Mouse (Mus musculus): Measurements from ENCODE around the gene Vps13d. TPM values are rescaled to one million over a fixed set of nuclear protein-coding genes. Genes with fewer than 3 reads are reported as not detected.

The Vps13d gene
- total and polyA plus RNA-seq, 3 experiments, result 9.4 to 9.8 (median 9.7) TPM

DNA sequence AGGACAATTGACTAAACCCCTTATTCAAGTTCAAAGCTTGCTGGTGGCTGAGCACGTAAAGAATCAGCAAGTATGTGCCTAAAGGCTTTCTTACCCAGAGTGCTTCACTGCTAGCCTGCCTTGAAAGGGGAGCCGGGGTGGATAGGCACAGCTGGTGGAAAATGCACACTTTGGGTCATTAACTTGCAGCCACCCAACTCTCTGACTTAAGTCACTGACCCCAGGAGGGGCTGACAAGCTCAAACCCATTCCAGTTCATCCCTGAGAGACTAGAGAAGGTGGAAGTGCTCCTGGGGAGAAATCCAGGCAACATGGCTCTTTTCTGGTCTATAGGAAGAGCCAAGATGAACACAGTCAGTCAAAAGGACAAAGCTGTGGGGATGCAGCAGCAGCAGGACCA lies 219.3 kb downstream of the Vps13d start:
- Histone ChIP-seq H3K9ac (ENCODE audit: insufficient read depth, low read depth) (no peak overlapping the region), H3K4me3 (replicated peaks in 1 of 3; ENCODE audit: low read depth in 2 of 3, low read length in 2 of 3, poor library complexity in 1 of 3) (no peak overlapping the region), H3K4me1 (ENCODE audit: control insufficient read depth in 1 of 2, insufficient read depth in 2 of 2) (peaks cover 48 to 93% of the 10 kb centered on the region in 2 experiments), H3K9me3 (replicated peaks; ENCODE audit: low read length) (no peaks in the 10 kb centered on the region), H3K27me3 (replicated peaks) (no peaks in the 10 kb centered on the region), H3K4me2 (ENCODE audit: insufficient read depth, low read depth, poor library complexity, severe bottlenecking) (no peak overlapping the region), H3K79me2 (replicated peaks; ENCODE audit: control insufficient read depth, extremely low read depth, insufficient read depth, poor library complexity, severe bottlenecking) (no peaks in the 10 kb centered on the region), H3K36me3 (replicated peaks in 1 of 2; ENCODE audit: control insufficient read depth in 1 of 2, insufficient read depth in 1 of 2, low read length in 1 of 2) (peaks cover 0 to 26% of the 10 kb centered on the region in 2 experiments), H3K27ac (ENCODE audit: insufficient read depth, low read depth) (no peak overlapping the region)
- no peak for TF ChIP-seq ZC3H11A (IDR thresholded peaks at IDR 0.05; ENCODE audit: low read depth, low read length)
- TF ChIP-seq HCFC1 (IDR thresholded peaks at IDR 0.05; ENCODE audit: low read depth, low read length), result no peak
- TF ChIP-seq CHD2 (IDR thresholded peaks at IDR 0.05; ENCODE audit: low read length), result no peak
- TF ChIP-seq JUND (conservative IDR thresholded peaks at IDR 0.05; ENCODE audit: low read depth, low read length), result no peak
- TF ChIP-seq ETS1 (conservative IDR thresholded peaks at IDR 0.05; ENCODE audit: low read depth, low read length), result no peak
- no peak for TF ChIP-seq CHD1 (IDR thresholded peaks at IDR 0.05; ENCODE audit: low read depth, low read length)
- TF ChIP-seq MAX (IDR thresholded peaks at IDR 0.05; ENCODE audit: low read length), result no peak
- TF ChIP-seq NRF1 (IDR thresholded peaks at IDR 0.05; ENCODE audit: low read depth, low read length), result no peak
- no peak for TF ChIP-seq SIN3A (IDR thresholded peaks at IDR 0.05; ENCODE audit: low read length)
- TF ChIP-seq NELFE (IDR thresholded peaks at IDR 0.05; ENCODE audit: low read depth, low read length), result no peak
- TF ChIP-seq TBP (conservative IDR thresholded peaks at IDR 0.05; ENCODE audit: low read depth, low read length), result no peak
- no peak for TF ChIP-seq JUN (IDR thresholded peaks at IDR 0.05; ENCODE audit: insufficient read depth, low read depth, low read length)
- TF ChIP-seq EP300 (IDR thresholded peaks at IDR 0.05; ENCODE audit: low read length), result no peak
- TF ChIP-seq PAX5 (IDR thresholded peaks at IDR 0.05; ENCODE audit: low read length), result no peak
- no peak for TF ChIP-seq UBTF (IDR thresholded peaks at IDR 0.05; ENCODE audit: low read depth, low read length)
- TF ChIP-seq USF2 (conservative IDR thresholded peaks at IDR 0.05; ENCODE audit: low read depth, low read length), result no peak
- TF ChIP-seq POLR2A (IDR thresholded peaks at IDR 0.05; ENCODE audit: low read depth, low read length), result no peak
- no peak for TF ChIP-seq TCF12 (IDR thresholded peaks at IDR 0.05; ENCODE audit: low read depth, low read length)
- no peak for DNase-seq (ENCODE audit: extremely low read depth)
- in situ Hi-C loops (cut with MboI; ENCODE audit: low pct_ligation_motif_present, low pct_unique_long_range_greater_than_20kb, low sequenced_read_pairs) (no loop called here), dilution Hi-C loops (cut with MboI; ENCODE audit: extremely low pct_ligation_motif_present, extremely low pct_unique_long_range_greater_than_20kb, low sequenced_read_pairs) (loop anchor here (25.0 kb wide), 1 partner anchor 88 kb away; the partner anchor contains the start of gene Dhrs3)

DNA sequence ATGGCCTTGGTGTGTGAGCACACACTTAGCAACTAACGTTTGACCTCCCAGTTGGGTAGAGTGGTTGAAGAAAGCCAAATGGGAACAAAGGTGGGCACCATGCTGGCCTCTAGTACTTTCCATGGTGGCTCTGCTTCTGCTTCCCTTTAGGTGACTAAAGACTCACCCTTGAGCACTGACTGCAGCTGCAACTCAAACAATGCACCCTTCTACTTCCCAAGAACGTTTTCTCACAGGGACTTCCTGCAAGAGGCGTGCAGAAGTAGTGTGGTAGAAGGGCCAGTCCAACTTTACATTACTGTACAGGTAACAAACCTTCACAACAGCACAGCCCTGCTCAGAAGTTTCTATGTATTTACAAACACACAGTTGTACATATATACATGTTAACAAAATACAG lies 220.3 kb downstream of the Vps13d start:
- TF ChIP-seq KAT2A (IDR thresholded peaks at IDR 0.05; ENCODE audit: insufficient replicate concordance, low read length) (no peak), NRF1 (IDR thresholded peaks at IDR 0.05; ENCODE audit: low read depth, low read length) (no peak), NELFE (IDR thresholded peaks at IDR 0.05; ENCODE audit: low read depth, low read length) (no peak), JUN (IDR thresholded peaks at IDR 0.05; ENCODE audit: insufficient read depth, low read depth, low read length) (no peak), POLR2AphosphoS2 (IDR thresholded peaks at IDR 0.05; ENCODE audit: low read depth, low read length) (no peak), PAX5 (IDR thresholded peaks at IDR 0.05; ENCODE audit: low read length) (no peak), UBTF (IDR thresholded peaks at IDR 0.05; ENCODE audit: low read depth, low read length) (no peak), TBP (conservative IDR thresholded peaks at IDR 0.05; ENCODE audit: low read depth, low read length) (no peak), GABPA (IDR thresholded peaks at IDR 0.05; ENCODE audit: insufficient replicate concordance, low read depth, low read length) (no peak), MYC (IDR thresholded peaks at IDR 0.05; ENCODE audit: low read depth, low read length) (no peak), RAD21 (IDR thresholded peaks at IDR 0.05; ENCODE audit: low read depth, low read length) (no peak)
- no peak overlapping the region for H3K9ac ChIP-seq (ENCODE audit: insufficient read depth, low read depth)
- no peak for DNase-seq (ENCODE audit: extremely low read depth)
- peaks cover 0 to 26% of the 10 kb centered on the region in 2 experiments for H3K36me3 ChIP-seq (replicated peaks in 1 of 2; ENCODE audit: control insufficient read depth in 1 of 2, insufficient read depth in 1 of 2, low read length in 1 of 2)
- no peak overlapping the region for H3K4me2 ChIP-seq (ENCODE audit: insufficient read depth, low read depth, poor library complexity, severe bottlenecking)
- H3K79me2 ChIP-seq (replicated peaks; ENCODE audit: control insufficient read depth, extremely low read depth, insufficient read depth, poor library complexity, severe bottlenecking), result no peaks in the 10 kb centered on the region
- no peak overlapping the region for H3K27ac ChIP-seq (ENCODE audit: insufficient read depth, low read depth)
- no peak overlapping the region for H3K4me3 ChIP-seq (replicated peaks in 1 of 3; ENCODE audit: low read depth in 2 of 3, low read length in 2 of 3, poor library complexity in 1 of 3)
- H3K27me3 ChIP-seq (replicated peaks), result no peaks in the 10 kb centered on the region
- in situ Hi-C loops (cut with MboI; ENCODE audit: low pct_ligation_motif_present, low pct_unique_long_range_greater_than_20kb, low sequenced_read_pairs) (no loop called here), dilution Hi-C loops (cut with MboI; ENCODE audit: extremely low pct_ligation_motif_present, extremely low pct_unique_long_range_greater_than_20kb, low sequenced_read_pairs) (no loop called here)
- H3K9me3 ChIP-seq (replicated peaks; ENCODE audit: low read length), result no peaks in the 10 kb centered on the region
- H3K4me1 ChIP-seq (ENCODE audit: control insufficient read depth in 1 of 2, insufficient read depth in 2 of 2), result peaks cover 41 to 83% of the 10 kb centered on the region in 2 experiments

Data from CH12.LX (cell line).